Mouse (Mus musculus): ENCODE measurements at regions not wholly inside any gene's neighbourhood (a gene's known extent, or its start where the extent isn't known, plus 50 kb on each side); places are given as distances from the start of the nearest gene placed in this dataset.

DNA sequence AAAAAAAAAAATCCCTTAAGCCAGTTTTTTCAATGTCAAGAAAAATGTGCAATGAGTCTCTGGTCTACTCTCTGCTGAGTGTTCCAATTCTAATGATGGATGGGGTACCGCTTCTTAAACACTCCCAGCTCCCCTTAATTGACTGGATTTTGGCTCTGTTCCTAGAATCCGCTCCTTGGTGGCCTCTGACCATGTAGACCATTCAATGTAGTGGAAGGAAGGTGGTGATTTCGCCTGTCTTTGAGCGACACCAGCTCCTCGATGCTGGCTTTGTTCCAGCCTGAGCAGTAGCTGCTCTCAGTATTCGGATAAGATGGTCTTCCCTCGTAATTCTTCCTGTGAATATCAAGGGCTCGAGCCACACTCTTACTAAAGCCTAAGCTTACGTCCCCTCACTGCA, 252.4 kb upstream of the Prox1 start:
- Histone ChIP-seq H3K27me3 (ENCODE audit: insufficient read depth, low read length) (peaks cover 17% of the 10 kb centered on the region; the same call in 1 of the 2 replicates), H3K36me3 (ENCODE audit: insufficient read depth, low read length) (no peaks in the 10 kb centered on the region), H3K9me3 (ENCODE audit: low read length) (peaks cover 11% of the 10 kb centered on the region), H3K4me3 (replicated peaks; ENCODE audit: low read length) (no peak overlapping the region), H3K4me1 (replicated peaks; ENCODE audit: low read depth, low read length) (no peaks in the 10 kb centered on the region)
- TF ChIP-seq CTCF (conservative IDR thresholded peaks at IDR 0.05; ENCODE audit: low read length) (no peak), NANOG (IDR thresholded peaks at IDR 0.05; ENCODE audit: borderline replicate concordance, low read length) (no peak), POU5F1 (IDR thresholded peaks at IDR 0.05; ENCODE audit: borderline replicate concordance, low read length) (no peak)

DNA sequence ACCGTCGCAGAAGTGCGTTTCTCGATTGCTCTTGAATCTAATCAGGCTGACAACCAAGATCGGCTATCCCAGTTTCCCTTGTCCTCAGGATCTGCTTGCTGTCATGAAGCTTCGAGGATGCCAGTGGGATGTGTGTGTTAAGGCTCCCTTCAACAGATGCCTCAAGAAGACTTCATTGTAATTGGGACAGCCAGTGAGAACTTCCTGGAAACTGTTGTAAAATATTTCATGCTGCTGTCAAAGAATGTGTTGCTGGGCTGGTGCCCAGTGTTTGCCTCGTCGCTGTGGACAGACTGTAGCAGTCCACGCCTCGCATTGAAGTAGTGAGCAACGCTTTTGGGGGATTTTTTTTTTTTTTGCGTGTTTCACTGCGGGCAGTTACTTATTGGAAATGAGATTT, 249.2 kb upstream of the Prox1 start:
- H3K4me1 ChIP-seq (replicated peaks; ENCODE audit: low read depth, low read length): peaks cover 12% of the 10 kb centered on the region
- H3K27me3 ChIP-seq (ENCODE audit: insufficient read depth, low read length): peaks cover 17% of the 10 kb centered on the region; the same call in 1 of the 2 replicates
- no peaks in the 10 kb centered on the region for H3K36me3 ChIP-seq (ENCODE audit: insufficient read depth, low read length)
- TF ChIP-seq POU5F1 (IDR thresholded peaks at IDR 0.05; ENCODE audit: borderline replicate concordance, low read length): no peak
- TF ChIP-seq NANOG (IDR thresholded peaks at IDR 0.05; ENCODE audit: borderline replicate concordance, low read length): no peak
- no peak for TF ChIP-seq CTCF (conservative IDR thresholded peaks at IDR 0.05; ENCODE audit: low read length)
- peaks cover 11% of the 10 kb centered on the region for H3K9me3 ChIP-seq (ENCODE audit: low read length)
- H3K4me3 ChIP-seq (replicated peaks; ENCODE audit: low read length): no peak overlapping the region

DNA sequence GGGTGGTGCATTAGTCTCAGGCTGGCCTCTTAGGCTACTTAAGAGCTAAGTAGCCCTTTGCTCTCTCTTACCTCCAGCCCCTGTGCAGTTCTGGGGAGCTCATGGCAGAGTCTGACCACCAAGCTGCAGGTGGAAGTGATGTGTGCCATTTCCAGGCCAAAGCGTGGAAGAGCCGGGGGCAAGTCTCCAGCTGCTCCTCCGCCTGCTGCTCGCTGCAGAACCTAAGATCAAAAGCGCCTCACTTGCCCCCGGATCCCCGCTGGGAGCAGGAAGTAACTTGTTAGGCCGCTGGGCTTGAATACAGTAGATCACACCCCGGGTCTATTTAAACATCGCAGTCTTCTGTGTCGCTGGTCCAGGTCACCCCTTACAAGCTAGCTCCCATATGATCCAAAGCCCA, 246.8 kb upstream of the Prox1 start:
- TF ChIP-seq NANOG (IDR thresholded peaks at IDR 0.05; ENCODE audit: borderline replicate concordance, low read length) (no peak), CTCF (conservative IDR thresholded peaks at IDR 0.05; ENCODE audit: low read length) (no peak), POU5F1 (IDR thresholded peaks at IDR 0.05; ENCODE audit: borderline replicate concordance, low read length) (no peak)
- Histone ChIP-seq H3K27me3 (ENCODE audit: insufficient read depth, low read length) (peaks cover 12% of the 10 kb centered on the region; the same call in 1 of the 2 replicates), H3K9me3 (ENCODE audit: low read length) (no peaks in the 10 kb centered on the region), H3K4me1 (replicated peaks; ENCODE audit: low read depth, low read length) (peaks cover 12% of the 10 kb centered on the region), H3K36me3 (ENCODE audit: insufficient read depth, low read length) (no peaks in the 10 kb centered on the region), H3K4me3 (replicated peaks; ENCODE audit: low read length) (no peak overlapping the region)

DNA sequence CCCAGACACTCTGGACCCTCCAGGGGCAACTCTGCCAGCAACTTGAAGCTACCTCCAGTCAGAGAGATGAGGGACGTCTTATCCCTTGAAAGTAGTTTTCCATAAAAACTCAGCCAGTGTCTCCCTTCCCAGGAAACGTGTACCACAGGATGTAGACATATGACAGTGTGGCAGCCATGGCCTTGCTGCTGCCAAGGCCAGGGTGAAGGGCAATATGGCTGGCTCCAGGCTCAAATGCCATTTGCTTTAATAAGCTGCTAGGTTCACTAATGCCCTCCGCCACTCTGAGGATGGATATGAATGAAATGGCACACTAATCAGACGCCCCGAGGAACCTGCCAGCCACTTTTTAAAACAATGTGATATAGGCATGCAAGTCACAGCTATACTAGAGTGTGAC, 241.2 kb upstream of the Prox1 start:
- Histone ChIP-seq H3K4me3 (replicated peaks; ENCODE audit: low read length) (no peak overlapping the region), H3K9me3 (ENCODE audit: low read length) (no peaks in the 10 kb centered on the region), H3K4me1 (replicated peaks; ENCODE audit: low read depth, low read length) (peaks cover 7% of the 10 kb centered on the region), H3K36me3 (ENCODE audit: insufficient read depth, low read length) (no peaks in the 10 kb centered on the region), H3K27me3 (ENCODE audit: insufficient read depth, low read length) (no peaks in the 10 kb centered on the region)
- TF ChIP-seq CTCF (conservative IDR thresholded peaks at IDR 0.05; ENCODE audit: low read length) (no peak), NANOG (IDR thresholded peaks at IDR 0.05; ENCODE audit: borderline replicate concordance, low read length) (no peak), POU5F1 (IDR thresholded peaks at IDR 0.05; ENCODE audit: borderline replicate concordance, low read length) (no peak)

DNA sequence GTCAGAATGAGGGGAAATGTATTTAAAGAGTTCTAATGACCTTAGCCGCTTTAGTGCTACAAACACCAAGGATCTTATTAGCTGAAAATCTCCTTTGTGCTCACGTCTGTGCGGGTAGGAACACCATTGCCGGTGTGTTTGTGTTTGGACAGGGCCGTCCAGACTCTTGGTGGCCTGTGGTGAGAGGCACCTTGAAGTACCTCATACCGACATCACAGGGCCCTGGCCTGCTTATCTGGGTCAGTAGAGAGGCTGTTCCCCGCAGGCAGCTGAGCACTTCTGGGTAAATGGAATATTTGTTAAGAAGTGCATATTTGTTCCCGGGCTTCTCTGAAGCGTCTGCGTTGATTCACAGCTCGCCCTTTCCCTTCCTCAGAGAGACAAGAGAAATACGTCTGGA, 232.8 kb upstream of the Prox1 start:
- TF ChIP-seq NANOG (IDR thresholded peaks at IDR 0.05; ENCODE audit: borderline replicate concordance, low read length): no peak
- no peak for TF ChIP-seq CTCF (conservative IDR thresholded peaks at IDR 0.05; ENCODE audit: low read length)
- TF ChIP-seq POU5F1 (IDR thresholded peaks at IDR 0.05; ENCODE audit: borderline replicate concordance, low read length): no peak
- Histone ChIP-seq H3K36me3 (ENCODE audit: insufficient read depth, low read length) (no peaks in the 10 kb centered on the region), H3K27me3 (ENCODE audit: insufficient read depth, low read length) (peaks cover 7% of the 10 kb centered on the region), H3K9me3 (ENCODE audit: low read length) (no peaks in the 10 kb centered on the region), H3K4me1 (replicated peaks; ENCODE audit: low read depth, low read length) (no peaks in the 10 kb centered on the region), H3K4me3 (replicated peaks; ENCODE audit: low read length) (no peak overlapping the region)

DNA sequence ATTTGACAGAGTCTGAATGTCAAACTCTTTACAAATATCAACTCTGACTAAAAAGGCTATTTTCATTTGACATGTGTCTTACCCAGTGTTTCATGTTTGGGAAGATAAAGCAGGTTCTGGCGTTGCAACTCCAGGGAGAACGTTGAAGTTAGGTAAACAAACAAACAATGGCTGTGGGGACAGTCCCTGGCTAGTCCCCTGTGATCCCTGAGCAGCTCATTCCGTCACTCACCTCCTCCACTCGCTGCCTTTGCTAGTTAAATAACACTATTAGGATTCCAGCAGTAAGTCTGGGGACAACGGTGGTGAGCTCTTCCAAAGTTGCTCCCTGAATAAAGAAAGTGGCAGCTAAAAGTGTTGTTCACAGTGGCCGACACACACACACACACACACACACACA, 227.8 kb upstream of the Prox1 start:
- peaks cover 5% of the 10 kb centered on the region; the same call in 1 of the 2 replicates for H3K27me3 ChIP-seq (ENCODE audit: insufficient read depth, low read length)
- no peak for TF ChIP-seq POU5F1 (IDR thresholded peaks at IDR 0.05; ENCODE audit: borderline replicate concordance, low read length)
- no peak for TF ChIP-seq CTCF (conservative IDR thresholded peaks at IDR 0.05; ENCODE audit: low read length)
- TF ChIP-seq NANOG (IDR thresholded peaks at IDR 0.05; ENCODE audit: borderline replicate concordance, low read length): no peak
- H3K4me3 ChIP-seq (replicated peaks; ENCODE audit: low read length): no peak overlapping the region
- H3K4me1 ChIP-seq (replicated peaks; ENCODE audit: low read depth, low read length): no peaks in the 10 kb centered on the region
- H3K9me3 ChIP-seq (ENCODE audit: low read length): no peaks in the 10 kb centered on the region
- no peaks in the 10 kb centered on the region for H3K36me3 ChIP-seq (ENCODE audit: insufficient read depth, low read length)

DNA sequence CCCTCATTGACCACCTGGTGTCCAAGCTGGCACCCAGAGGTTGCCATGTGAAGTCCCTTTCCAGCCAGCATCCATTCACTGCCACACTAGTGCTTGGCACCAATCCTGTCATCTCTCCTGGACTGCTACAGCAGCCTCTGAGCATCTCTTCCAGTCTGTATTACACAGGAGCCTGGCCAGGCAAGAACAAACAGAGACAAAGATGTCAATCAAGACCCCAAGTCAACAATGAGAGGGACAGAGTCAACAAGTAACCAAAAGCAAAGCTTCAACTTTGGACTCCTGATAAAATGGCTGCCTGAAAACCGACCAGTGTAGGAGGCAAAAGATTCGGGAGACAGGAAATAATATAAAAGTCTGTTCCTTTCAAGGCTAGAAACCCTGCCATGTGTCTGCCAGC, 227.3 kb upstream of the Prox1 start:
- Histone ChIP-seq H3K9me3 (ENCODE audit: low read length) (no peaks in the 10 kb centered on the region), H3K4me1 (replicated peaks; ENCODE audit: low read depth, low read length) (no peaks in the 10 kb centered on the region), H3K36me3 (ENCODE audit: insufficient read depth, low read length) (no peaks in the 10 kb centered on the region), H3K27me3 (ENCODE audit: insufficient read depth, low read length) (peaks cover 5% of the 10 kb centered on the region; the same call in 1 of the 2 replicates), H3K4me3 (replicated peaks; ENCODE audit: low read length) (no peak overlapping the region)
- TF ChIP-seq NANOG (IDR thresholded peaks at IDR 0.05; ENCODE audit: borderline replicate concordance, low read length) (no peak), CTCF (conservative IDR thresholded peaks at IDR 0.05; ENCODE audit: low read length) (no peak), POU5F1 (IDR thresholded peaks at IDR 0.05; ENCODE audit: borderline replicate concordance, low read length) (no peak)

DNA sequence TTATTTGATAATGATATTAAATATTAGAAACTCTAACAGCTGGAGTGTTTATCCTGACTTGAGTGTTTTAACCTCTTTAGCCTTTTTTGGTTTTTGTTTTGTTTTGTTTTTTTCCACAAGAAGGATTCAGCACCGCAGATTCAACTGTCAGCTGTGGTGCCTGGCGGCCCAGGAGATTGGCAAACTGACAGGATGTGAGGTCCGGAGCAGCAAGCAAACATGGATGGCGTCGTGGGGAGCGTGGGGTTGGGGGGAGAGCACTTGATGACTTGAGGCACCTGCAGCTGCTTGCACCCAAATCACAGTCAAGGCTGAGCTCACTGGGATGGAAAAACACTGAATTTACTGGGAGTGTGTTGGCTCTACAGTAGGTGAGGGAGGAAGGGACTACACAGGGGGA, 222.5 kb upstream of the Prox1 start:
- TF ChIP-seq CTCF (conservative IDR thresholded peaks at IDR 0.05; ENCODE audit: low read length) (no peak), NANOG (IDR thresholded peaks at IDR 0.05; ENCODE audit: borderline replicate concordance, low read length) (no peak), POU5F1 (IDR thresholded peaks at IDR 0.05; ENCODE audit: borderline replicate concordance, low read length) (no peak)
- H3K9me3 ChIP-seq (ENCODE audit: low read length): no peaks in the 10 kb centered on the region
- peaks cover 8% of the 10 kb centered on the region for H3K27me3 ChIP-seq (ENCODE audit: insufficient read depth, low read length)
- H3K4me3 ChIP-seq (replicated peaks; ENCODE audit: low read length): no peak overlapping the region
- no peaks in the 10 kb centered on the region for H3K36me3 ChIP-seq (ENCODE audit: insufficient read depth, low read length)
- no peaks in the 10 kb centered on the region for H3K4me1 ChIP-seq (replicated peaks; ENCODE audit: low read depth, low read length)

DNA sequence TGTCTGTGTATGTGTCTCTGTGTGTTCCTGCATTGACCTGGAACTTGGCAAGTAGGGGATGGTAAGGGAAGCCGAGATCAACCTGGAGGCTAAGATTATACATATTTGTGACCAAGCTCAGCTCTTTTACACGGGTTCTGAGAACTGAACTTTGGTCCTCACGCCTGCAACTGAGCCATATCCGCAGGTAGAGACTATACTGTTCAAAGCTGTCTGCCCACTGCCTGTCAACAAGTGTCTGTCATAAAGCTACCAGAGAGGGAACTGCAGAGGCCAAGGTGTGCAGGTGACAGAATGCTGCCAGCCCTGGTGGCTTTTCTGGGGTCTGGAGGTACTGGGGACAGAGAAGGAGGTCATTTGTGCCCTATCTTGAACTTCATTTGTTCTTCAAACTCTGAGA, 218.3 kb upstream of the Prox1 start:
- TF ChIP-seq POU5F1 (IDR thresholded peaks at IDR 0.05; ENCODE audit: borderline replicate concordance, low read length) (no peak), CTCF (conservative IDR thresholded peaks at IDR 0.05; ENCODE audit: low read length) (no peak), NANOG (IDR thresholded peaks at IDR 0.05; ENCODE audit: borderline replicate concordance, low read length) (no peak)
- Histone ChIP-seq H3K36me3 (ENCODE audit: insufficient read depth, low read length) (no peaks in the 10 kb centered on the region), H3K9me3 (ENCODE audit: low read length) (no peaks in the 10 kb centered on the region), H3K4me3 (replicated peaks; ENCODE audit: low read length) (no peak overlapping the region), H3K27me3 (ENCODE audit: insufficient read depth, low read length) (peaks cover 6% of the 10 kb centered on the region; the same call in 1 of the 2 replicates), H3K4me1 (replicated peaks; ENCODE audit: low read depth, low read length) (no peaks in the 10 kb centered on the region)

Data from E14TG2a.4 (cell line).